Mouse (Mus musculus) heart, postnatal 4 days (tissue): Measurements from ENCODE around the gene AI854703. TPM values are rescaled to one million over a fixed set of nuclear protein-coding genes. Genes with fewer than 3 reads are reported as not detected.

ENCODE experiments used
- DNase-seq: peaks from one replicate; pipeline ENCODE4 v3.0.0; 2021
- total RNA-seq, 2 experiments: library from RNA; stranded (reverse); gene quantifications; 2 replicates each; pipeline ENCODE4 v1.2.3; 2021

Gene AI854703
- total RNA-seq, 2 experiments from 2014 or later: 0.41 to 0.50 TPM

DNA sequence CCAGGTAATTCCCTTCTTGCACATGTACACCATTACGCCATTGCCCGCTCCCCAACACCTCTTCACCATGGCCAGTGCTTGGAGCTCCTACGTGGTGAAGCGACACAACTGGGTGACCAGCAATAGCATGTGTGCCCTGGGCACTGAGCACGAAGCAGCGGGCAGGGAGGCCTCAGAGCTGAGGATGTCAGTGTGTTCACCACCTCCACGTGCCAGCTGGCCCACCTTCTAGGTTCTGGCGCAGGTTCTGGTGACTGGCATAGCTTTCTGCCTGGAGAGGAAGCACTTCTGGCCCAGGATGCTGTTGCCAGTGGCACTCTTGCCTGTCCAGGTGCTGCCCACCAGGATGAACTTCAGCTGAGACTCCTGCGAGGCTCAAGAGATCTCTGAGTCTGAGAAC, 38.9 kb downstream of the AI854703 start:
- DNase-seq: no peak

DNA sequence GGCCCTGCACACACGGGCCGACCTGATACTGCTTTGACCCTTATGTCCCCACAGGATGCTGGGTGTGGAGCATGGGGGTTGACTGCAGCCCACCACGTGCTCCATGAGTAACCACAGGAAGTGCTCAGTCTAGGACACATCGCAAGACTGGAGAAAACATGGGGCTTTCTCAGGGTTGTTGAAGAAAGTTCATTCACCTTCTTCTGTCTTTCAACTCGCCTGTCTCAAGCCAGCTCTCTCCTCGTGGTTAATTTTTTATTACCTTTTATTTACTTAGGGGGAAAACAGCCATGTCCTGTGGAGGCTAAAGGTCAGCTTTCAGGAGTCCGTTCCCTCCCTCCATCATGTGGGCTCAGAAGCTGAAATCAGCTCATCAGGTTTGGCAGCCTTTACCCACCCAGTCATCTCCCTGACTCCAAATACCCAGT, 39.6 kb downstream of the AI854703 start:
- DNase-seq: no peak

DNA sequence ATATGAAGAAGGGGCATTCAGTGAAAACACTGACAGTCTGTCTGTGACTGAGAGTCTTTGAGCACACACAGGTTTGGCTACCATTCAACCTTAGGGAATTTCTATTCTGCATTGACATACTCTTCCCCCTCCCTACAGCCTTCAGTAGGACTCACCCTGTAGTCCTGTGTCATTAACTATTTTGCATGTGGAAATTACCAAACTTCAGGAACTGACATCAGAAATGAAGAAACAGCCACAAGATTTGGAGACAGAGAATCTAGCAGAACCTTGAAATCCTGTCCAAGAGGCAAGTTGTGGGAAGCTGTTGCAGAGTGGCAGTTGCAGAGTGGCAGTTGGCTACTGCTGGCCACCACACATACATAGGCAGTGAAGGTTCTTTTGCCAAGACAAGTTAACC, 41.5 kb downstream of the AI854703 start:
- no peak for DNase-seq

DNA sequence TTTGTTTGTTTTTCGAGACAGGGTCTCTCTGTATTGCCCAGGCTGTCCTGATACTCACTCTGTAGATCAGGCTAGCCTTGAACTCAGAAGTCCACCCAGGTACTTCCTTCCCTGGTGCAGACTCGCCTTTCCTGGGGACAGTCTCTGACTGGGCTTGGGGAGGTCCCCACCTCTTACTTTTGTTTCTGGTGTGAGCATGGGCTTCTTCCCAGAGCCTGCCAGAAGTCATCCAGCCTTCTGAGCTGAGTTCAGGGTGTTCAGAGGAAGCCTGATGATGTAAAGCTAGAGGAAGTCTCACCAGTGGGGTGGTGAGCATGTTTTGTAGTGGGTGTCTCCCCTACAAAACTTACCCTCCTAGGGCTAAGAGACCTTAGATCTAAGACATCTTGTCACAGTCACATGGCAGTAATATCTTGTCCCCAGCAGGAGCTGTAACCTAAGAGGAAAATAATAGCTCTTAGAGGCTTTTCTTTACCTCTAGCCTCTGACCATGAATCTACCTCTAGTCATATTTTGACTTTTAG, 42.9 kb downstream of the AI854703 start:
- no peak for DNase-seq

DNA sequence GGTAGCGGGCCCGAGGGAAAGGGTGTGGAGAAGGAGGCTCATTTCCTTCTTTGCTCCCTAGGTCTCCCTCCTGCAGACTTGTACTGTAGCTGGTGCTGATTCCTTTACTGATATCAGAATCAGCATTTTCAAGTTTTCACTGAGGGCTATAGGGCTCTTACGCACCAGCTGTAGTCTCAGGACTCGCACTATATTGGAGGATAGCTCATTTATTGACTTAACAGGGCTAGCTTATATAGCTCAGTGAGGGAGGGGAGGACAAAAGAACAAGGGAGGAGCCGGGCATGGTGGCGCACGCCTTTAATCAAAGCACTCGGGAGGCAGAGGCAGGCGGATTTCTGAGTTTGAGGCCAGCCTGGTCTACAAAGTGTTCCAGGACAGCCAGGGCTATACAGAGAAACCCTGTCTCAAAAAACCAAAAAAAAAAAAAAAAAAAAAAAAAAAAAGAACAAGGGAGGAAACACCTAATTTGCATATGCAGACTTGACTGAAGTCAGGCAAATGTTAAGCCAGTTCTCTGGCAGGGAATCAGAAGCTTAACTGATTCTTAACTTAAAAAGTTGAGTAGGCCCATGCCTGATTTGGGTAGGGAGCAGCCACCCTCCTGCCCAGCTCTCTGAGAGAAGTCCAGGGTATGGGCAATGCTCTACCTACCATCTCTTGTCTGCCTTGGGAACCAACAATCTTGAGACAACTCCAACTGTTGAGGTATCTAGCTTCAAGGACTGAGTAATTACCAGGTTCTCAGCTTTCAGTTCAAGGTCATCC, 47.9 kb downstream of the AI854703 start:
- DNase-seq: no peak

DNA sequence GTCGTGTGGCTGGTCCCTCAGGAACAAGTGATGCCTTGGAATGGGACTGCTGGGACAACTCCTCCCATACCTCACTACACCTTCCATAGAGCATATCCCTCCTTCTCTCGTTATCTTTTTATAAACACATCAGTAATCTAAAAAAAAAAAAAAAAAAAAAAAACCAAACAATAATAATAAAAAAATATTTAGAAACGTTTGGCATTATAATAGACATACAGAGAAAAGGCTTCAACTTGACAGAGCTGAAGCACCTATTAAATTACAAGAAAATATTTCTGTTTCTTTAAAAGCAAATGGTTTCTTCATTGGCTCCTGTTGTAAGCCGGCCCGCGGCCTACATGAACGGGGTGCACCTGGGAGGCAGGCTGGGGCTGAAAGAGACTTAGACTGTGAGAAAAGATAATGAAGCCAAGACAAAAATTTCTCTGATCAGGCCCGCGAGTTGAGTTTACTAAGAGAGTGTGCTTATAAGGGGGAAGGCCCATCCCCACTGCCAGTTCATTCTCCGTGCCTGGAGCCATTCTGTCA, 48.9 kb downstream of the AI854703 start:
- no peak for DNase-seq

DNA sequence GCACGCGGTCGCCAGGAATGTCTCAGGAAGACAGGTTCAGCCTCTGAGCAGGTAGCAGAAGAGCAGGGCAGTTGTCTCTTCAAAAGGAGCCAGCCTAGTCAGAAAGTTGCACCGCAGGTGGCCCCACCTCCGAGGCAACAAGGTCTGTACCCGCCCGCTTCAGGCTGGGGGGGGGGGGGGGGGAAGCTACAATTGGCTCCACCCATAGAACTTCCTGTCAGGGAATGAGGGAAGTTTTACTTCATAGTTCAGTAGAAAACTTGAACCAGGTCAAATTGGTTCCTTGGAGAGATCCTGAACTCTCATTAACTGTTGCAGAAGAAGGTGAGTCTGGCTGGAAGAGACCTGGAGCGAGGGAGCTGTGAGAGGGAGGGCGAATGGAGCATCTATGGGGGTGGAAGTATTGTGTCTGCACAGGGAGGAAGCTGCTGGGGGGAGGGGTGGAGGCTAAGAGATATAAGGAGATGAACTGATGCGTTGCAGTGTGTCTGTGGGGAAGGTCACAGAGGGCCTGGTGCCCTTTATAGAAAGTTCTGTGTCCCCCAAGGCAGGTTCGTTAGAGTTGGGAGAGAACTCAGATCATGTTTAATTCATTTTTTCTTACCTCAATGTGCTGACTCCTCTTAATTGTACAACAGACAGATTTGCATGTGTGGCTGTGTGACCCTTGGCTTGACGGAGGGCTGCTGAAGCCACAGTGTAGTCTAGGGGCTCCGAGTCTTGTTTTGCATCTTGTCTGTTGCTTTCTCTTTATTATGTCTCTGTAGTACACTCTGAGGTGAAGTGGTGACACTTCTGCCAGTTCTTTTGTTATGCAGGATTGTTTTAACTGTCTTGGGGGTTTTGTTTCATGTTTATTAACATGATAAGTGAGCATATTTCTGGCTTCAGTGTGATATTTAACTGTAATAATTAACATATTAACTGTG, 49.6 kb downstream of the AI854703 start, which contains the start of gene Gimap9:
TSS of gene Gimap9 (plus strand) at position 199 of the 929 bp plus-strand sequence.
- DNase-seq: peak; percentile 22

DNA sequence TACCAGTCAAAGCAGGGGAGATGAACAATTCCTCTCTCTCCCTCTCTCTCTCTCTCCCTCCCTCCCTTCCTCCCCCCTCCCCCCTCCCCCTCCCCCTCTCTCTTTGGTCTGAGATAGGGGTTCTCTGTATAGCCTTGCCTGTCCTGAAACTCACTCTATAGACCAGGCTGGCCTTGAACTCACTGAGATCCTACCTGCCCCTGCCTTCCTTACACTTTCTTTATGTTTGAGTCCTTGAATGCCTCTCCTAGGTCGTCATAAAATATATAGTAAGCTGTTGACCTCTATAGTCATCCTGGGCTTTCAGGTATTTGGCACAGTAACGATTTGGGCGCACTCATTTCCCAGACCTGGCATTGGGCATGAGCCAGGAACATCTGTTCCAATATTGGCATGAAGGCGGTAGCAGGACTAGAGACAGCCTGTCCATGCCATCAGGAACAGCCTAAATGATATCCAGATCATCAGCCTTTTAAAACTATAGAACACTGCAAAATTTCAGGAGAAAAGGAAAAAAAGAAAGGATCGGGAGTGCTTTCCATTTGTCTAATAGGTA, 50.4 kb downstream of the AI854703 start:
- DNase-seq: no peak

DNA sequence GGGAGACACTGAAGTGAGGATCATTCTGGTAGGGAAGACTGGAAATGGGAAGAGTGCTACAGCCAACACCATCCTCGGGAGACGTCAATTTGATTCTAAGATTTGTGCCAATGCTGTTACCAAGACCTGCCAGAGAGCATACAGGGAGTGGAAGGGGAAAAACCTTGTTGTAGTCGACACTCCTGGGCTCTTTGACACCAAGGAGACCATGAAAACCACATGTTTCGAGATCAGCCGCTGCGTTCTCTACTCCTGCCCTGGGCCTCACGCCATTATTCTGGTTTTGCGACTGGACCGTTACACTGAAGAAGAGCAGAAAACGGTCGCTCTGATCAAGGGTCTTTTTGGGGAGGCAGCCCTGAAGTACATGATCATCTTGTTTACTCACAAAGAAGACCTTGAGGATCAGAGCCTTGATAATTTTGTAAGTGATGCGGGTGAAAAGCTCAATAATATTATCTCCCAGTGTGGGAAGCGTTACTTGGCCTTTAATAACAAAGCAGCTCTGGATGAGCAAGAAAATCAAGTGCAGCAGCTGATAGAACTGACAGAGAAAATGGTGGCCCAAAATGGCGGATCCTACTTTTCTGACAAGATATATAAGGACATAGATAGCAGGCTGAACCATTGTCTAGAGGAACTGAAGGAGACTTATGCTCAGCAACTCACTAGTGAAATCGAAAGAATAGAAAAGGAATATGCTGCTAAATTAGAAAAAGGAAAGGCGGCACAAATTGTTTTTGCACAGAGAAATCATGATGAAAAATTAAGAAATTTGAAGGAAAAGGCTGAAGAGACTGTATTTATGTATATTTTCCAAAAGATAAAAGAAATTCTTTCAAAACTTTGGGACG, 51.2 kb downstream of the AI854703 start:
- no peak for DNase-seq

DNA sequence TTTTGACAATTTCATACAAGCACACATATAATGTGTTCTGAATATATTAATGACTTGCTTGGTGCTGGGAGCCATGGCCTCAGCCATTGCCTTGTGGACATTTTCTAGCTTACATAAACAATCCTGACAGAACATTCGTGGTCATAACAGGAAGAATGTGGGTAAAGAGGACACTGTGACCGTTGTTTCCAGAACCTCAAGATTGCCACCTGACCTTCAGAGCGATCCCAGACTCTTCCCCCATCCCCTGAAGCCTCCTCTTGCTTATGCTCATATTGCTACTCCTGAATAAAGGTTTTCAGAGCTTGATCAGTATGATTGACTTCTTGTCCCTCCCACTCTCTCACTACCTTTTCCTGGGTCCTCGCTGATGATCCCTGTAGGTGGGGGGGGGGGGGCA, 51.8 kb downstream of the AI854703 start:
- no peak for DNase-seq

DNA sequence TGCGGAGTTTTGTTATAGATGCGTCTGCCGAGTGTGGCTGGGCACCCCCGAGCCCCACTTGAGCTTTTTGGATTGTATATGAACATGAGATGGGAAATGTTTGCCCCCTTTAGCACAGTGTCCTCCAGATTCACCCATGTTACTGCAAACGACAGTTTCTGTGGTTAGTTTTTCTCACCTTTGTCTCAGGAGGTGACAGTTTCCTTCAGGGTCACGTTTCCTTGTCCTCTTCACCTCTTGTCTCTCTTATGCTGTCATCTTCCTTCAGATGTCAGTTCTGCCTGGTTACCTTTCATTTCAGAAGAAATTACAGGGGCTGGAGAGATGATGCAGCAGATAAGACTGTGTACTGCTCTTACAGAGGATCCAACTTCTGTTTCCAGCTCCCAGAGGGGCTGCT, 53.1 kb downstream of the AI854703 start:
- no peak for DNase-seq

DNA sequence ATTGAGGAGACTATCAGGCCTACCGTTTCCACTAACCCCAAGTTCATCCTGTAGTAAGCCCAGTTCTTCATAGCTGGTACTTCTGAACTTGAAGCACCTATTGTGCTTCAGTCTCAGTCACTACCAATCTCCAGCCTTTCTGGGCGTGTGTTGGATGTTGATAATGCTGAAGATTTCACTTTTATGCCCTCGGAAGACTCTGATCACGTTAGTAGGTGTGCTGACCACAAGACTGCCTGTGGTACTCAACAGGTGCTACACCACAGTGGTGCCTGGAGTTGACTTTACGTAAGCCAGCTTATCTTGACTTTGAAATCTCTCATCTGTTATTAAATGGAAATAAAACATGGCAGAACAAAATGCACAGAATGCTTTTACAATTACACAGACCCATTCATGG, 53.9 kb downstream of the AI854703 start:
- DNase-seq: no peak

DNA sequence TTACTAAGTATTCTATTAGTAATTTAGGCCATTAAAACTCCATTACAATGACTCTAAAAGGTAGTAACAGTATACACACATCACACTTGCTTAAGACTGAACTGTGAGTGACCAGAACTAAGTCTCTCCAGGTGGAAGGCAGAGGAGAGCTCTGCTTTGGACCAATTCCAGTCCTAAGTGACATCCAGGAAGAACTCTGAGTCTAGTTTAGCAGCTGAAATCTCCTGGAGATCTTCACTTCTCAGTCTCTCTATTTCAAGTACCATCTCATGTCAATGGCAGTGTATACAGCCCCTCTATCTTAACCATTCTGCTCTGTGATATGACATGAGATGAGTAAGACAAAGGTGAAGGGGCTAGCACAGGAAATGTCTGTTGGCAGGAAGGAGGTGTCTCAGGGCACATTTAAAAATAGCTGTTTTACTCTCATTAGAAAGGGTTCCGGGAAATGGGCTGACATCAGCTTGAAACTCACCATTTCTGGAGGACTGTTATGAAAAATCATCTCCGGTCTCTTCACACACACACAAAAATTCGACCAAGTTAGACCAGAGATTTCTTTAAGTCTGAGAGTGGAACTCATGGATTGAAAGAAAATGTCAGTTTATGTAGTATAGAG, 55.0 kb downstream of the AI854703 start:
- no peak for DNase-seq

DNA sequence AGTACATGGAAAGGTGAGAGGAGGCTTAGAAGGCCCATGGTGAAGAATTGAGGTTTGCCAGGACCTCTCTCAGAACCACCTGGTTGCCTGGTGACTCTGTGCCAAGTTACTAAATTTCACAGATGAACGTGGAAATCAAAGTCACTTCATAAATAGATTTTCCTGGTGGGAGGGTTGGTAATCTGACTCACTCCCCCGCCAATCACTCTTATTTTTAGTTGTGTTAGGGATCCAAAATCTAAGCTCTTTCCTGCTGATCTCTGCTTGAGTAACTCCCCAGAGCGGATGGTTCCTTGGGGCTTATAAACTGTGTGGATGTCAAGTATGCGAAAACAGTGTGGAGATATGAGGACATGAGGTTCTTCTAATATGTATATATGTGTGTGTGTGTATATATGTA, 55.7 kb downstream of the AI854703 start:
- DNase-seq: no peak

Other genes starting within 250 kb of the AI854703 start
- 10 to 100 TPM; 32.5 to 40.1 TPM for gene Krba1, start 231.2 kb upstream of the AI854703 start, total RNA-seq
- 10 to 100 TPM; 17.1 to 25.9 TPM for gene Zfp467, start 180.9 kb upstream of the AI854703 start, total RNA-seq
- under 1 TPM; 0.38 to 0.64 TPM for gene Sspo, start 178.5 kb upstream of the AI854703 start, total RNA-seq
- 10 to 100 TPM; 14.0 to 16.4 TPM for gene Atp6v0e2, start 89.1 kb upstream of the AI854703 start, total RNA-seq
- gene Lrrc61, start 72.0 kb upstream of the AI854703 start, total RNA-seq: 1 to 10 TPM; 7.5 to 9.1 TPM
- gene Rarres2, start 54.0 kb upstream of the AI854703 start, total RNA-seq: 10 to 100 TPM; 69.3 to 70.3 TPM
- not detected for gene Gm45021, start 37.2 kb upstream of the AI854703 start, total RNA-seq
- 10 to 100 TPM; 30.4 to 31.2 TPM for gene Repin1, start 32.9 kb upstream of the AI854703 start, total RNA-seq
- not detected for gene Gm44965, start 32.8 kb upstream of the AI854703 start, total RNA-seq
- gene Zfp775, start 24.7 kb upstream of the AI854703 start, total RNA-seq: 1 to 10 TPM; 4.0 to 5.4 TPM
- gene Gimap8, start 20.5 kb downstream of the AI854703 start, total RNA-seq: 1 to 10 TPM; 9.0 to 9.3 TPM
- gene Gimap9, start 49.4 kb downstream of the AI854703 start, total RNA-seq: 1 to 10 TPM; 6.7 to 7.0 TPM
- gene Gimap4, start 57.8 kb downstream of the AI854703 start, total RNA-seq: 10 to 100 TPM; 41.2 to 50.1 TPM
- gene Gimap6, start 81.5 kb downstream of the AI854703 start, total RNA-seq: 10 to 100 TPM; 62.2 to 64.7 TPM
- 1 to 10 TPM; 7.1 to 7.2 TPM for gene Gm28053, start 91.8 kb downstream of the AI854703 start, total RNA-seq
- not detected for gene Gimap7, start 91.9 kb downstream of the AI854703 start, total RNA-seq
- 10 to 100 TPM; 12.9 to 19.4 TPM for gene Gimap1, start 112.3 kb downstream of the AI854703 start, total RNA-seq
- gene Gimap5, start 119.4 kb downstream of the AI854703 start, total RNA-seq: 10 to 100 TPM; 11.6 to 11.8 TPM
- gene Gimap3, start 144.1 kb downstream of the AI854703 start, total RNA-seq: under 1 TPM; 0.38 to 0.54 TPM
- gene Tmem176a, start 214.2 kb downstream of the AI854703 start, total RNA-seq: 10 to 100 TPM; 33.6 to 34.8 TPM
- 10 to 100 TPM; 90.2 to 95.6 TPM for gene Tmem176b, start 214.7 kb downstream of the AI854703 start, total RNA-seq
- not detected for gene Aoc1, start 246.1 kb downstream of the AI854703 start, total RNA-seq